Mouse (Mus musculus): ENCODE results near the gene Morf4l1.

Gene Morf4l1

GRCm38 (mm10) chr9:90114567-90115307 lies at the start of gene Morf4l1:
Morf4l1 (minus strand) TSS chr9:90114774.
- peak; percentile 91 for DNase-seq (ENCODE audit: low spot score)

GRCm38 (mm10) chr9:90163749-90164095 lies 49.1 kb upstream of the Morf4l1 start:
- DNase-seq (ENCODE audit: low spot score): no peak

- no peak for DNase-seq (ENCODE audit: low spot score)
Observed at GRCm38 (mm10) chr9:90162926-90163748, 48.6 kb upstream of the Morf4l1 start, which contains the start of gene Adamts7. Adamts7 (plus strand) TSS chr9:90163069.

GRCm38 (mm10) chr9:90162243-90162925 lies 47.8 kb upstream of the Morf4l1 start:
- no peak for DNase-seq (ENCODE audit: low spot score)

- DNase-seq (ENCODE audit: low spot score): no peak
Observed at GRCm38 (mm10) chr9:90146869-90147268, 32.3 kb upstream of the Morf4l1 start.

- DNase-seq (ENCODE audit: low spot score): no peak
Observed at GRCm38 (mm10) chr9:90145788-90146187, 31.2 kb upstream of the Morf4l1 start.

GRCm38 (mm10) chr9:90136678-90136965 lies 22.0 kb upstream of the Morf4l1 start:
- no peak for DNase-seq (ENCODE audit: low spot score)

GRCm38 (mm10) chr9:90135963-90136677 lies 21.5 kb upstream of the Morf4l1 start:
- no peak for DNase-seq (ENCODE audit: low spot score)

GRCm38 (mm10) chr9:90135466-90135865 lies 20.9 kb upstream of the Morf4l1 start:
- no peak for DNase-seq (ENCODE audit: low spot score)

GRCm38 (mm10) chr9:90133562-90134355 lies 19.2 kb upstream of the Morf4l1 start:
- no peak for DNase-seq (ENCODE audit: low spot score)

GRCm38 (mm10) chr9:90128636-90129201 lies 14.1 kb upstream of the Morf4l1 start:
- no peak for DNase-seq (ENCODE audit: low spot score)

GRCm38 (mm10) chr9:90127146-90127545 lies 12.6 kb upstream of the Morf4l1 start:
- no peak for DNase-seq (ENCODE audit: low spot score)

- DNase-seq (ENCODE audit: low spot score): no peak
Observed at GRCm38 (mm10) chr9:90126260-90127010, 11.9 kb upstream of the Morf4l1 start.

- DNase-seq (ENCODE audit: low spot score): no peak
Observed at GRCm38 (mm10) chr9:90125416-90126099, 11.0 kb upstream of the Morf4l1 start.

GRCm38 (mm10) chr9:90124873-90125245 lies 10.3 kb upstream of the Morf4l1 start:
- DNase-seq (ENCODE audit: low spot score): no peak

- DNase-seq (ENCODE audit: low spot score): no peak
Observed at GRCm38 (mm10) chr9:90124156-90124872, 9.7 kb upstream of the Morf4l1 start.

GRCm38 (mm10) chr9:90122246-90122740 lies 7.7 kb upstream of the Morf4l1 start:
- no peak for DNase-seq (ENCODE audit: low spot score)

- DNase-seq (ENCODE audit: low spot score): no peak
Observed at GRCm38 (mm10) chr9:90117234-90117633, 2.7 kb upstream of the Morf4l1 start.

- DNase-seq (ENCODE audit: low spot score): no peak
Observed at GRCm38 (mm10) chr9:90115308-90115700, 730 bp upstream of the Morf4l1 start.
